Mouse (Mus musculus): ENCODE results near the gene Fam92a. TPM values are rescaled to one million over a fixed set of nuclear protein-coding genes. Genes with fewer than 3 reads are reported as not detected.
"Not testable (repeated sequence)": the region's sequence is repeated elsewhere in the genome, so short reads cannot be mapped to it uniquely, and the experiment has no call there.

Fam92a gene
- polyA plus RNA-seq, 1 experiment, result 45.8 TPM

GRCm38 (mm10) chr4:12140141-12140567 lies 31.7 kb downstream of the Fam92a start, which contains the start of gene Rbm12b1:
TSS of gene Rbm12b1 (plus strand) at chr4:12140264.
- TF ChIP-seq POLR2A (IDR thresholded peaks at IDR 0.05; ENCODE audit: insufficient read depth, low read length), result peak; percentile 29
- H3K4me1 ChIP-seq (ENCODE audit: control insufficient read depth, insufficient read depth, low read length); H3K27me3 ChIP-seq (ENCODE audit: control insufficient read depth, insufficient read depth, low read length, poor library complexity, severe bottlenecking); H3K9me3 ChIP-seq (replicated peaks; ENCODE audit: control insufficient read depth, insufficient read depth, low read length, poor library complexity, severe bottlenecking); H3K9ac ChIP-seq (ENCODE audit: low read depth, poor library complexity, severe bottlenecking); H3K36me3 ChIP-seq (ENCODE audit: control insufficient read depth, insufficient read depth, low read length, poor library complexity, severe bottlenecking); H3K27ac ChIP-seq (ENCODE audit: insufficient read depth, low read length): not testable (repeated sequence)
- peak within 1 kb of the TSS; percentile 78 for H3K4me3 ChIP-seq (ENCODE audit: low read depth, low read length)

Other genes with a start within 250 kb of the Fam92a start
- not detected in 2 replicates for gene Gm10604, start 190.8 kb downstream of the Fam92a start, polyA plus RNA-seq (2011; ENCODE audit: insufficient read depth, insufficient read length, low read depth, missing spikeins)
- 19.1 and 20.9 TPM in 2 replicates for gene Rbm12b2, start 82.6 kb downstream of the Fam92a start, polyA plus RNA-seq (2011; ENCODE audit: insufficient read depth, insufficient read length, low read depth, missing spikeins)
- 7.2 and 10.1 TPM in 2 replicates for gene Rbm12b1, start 31.8 kb downstream of the Fam92a start, polyA plus RNA-seq (2011; ENCODE audit: insufficient read depth, insufficient read length, low read depth, missing spikeins)

All from ES-Bruce4 (cell line).